Mouse (Mus musculus) hindbrain, embryonic 13.5 days (tissue): ENCODE measurements around the gene N4bp2l2. TPM values are rescaled to one million over a fixed set of nuclear protein-coding genes. Genes with fewer than 3 reads are reported as not detected.

Source experiments
- ATAC-seq: fragments of 200-750 bp; cut with Nextera tagmentation; 2 replicates; pipeline ENCODE4 v1.8.0; 2017; ENCODE audit warnings: moderate TSS enrichment; ENCODE audit not compliant: low FRiP score
- H3K27ac ChIP-seq: fragments of 300-500 bp; sonication (generic); 2 replicates; pipeline ENCODE4 v1.5.1; 2015; ENCODE audit warnings: inconsistent platforms, mild to moderate bottlenecking, moderate library complexity
- H3K27me3 ChIP-seq: fragments of 300-500 bp; sonication (generic); 2 replicates; pipeline ENCODE4 v1.6.1; 2015; ENCODE audit warnings: mild to moderate bottlenecking, inconsistent platforms
- H3K36me3 ChIP-seq: fragments of 300-500 bp; sonication (generic); 2 replicates; pipeline ENCODE4 v1.6.1; 2015; ENCODE audit warnings: mild to moderate bottlenecking, inconsistent platforms
- H3K4me1 ChIP-seq: fragments of 300-500 bp; sonication (generic); replicated peaks from 2 replicates; pipeline ENCODE4 v1.6.1; 2015; ENCODE audit warnings: inconsistent platforms
- H3K4me2 ChIP-seq: fragments of 300-500 bp; sonication (generic); 2 replicates; pipeline ENCODE4 v1.6.1; 2015; ENCODE audit warnings: inconsistent platforms, mild to moderate bottlenecking, moderate library complexity
- H3K4me3 ChIP-seq: fragments of 300-500 bp; sonication (generic); 2 replicates; pipeline ENCODE4 v1.5.1; 2015; ENCODE audit warnings: mild to moderate bottlenecking, inconsistent platforms
- H3K9ac ChIP-seq: fragments of 300-500 bp; sonication (generic); 2 replicates; pipeline ENCODE4 v1.6.1; 2015; ENCODE audit warnings: mild to moderate bottlenecking, inconsistent platforms
- H3K9me3 ChIP-seq: fragments of 300-500 bp; sonication (generic); 2 replicates; pipeline ENCODE4 v1.6.1; 2016; ENCODE audit warnings: inconsistent platforms
- WGBS: fragments of 180-500 bp; shearing (Covaris S2); methylation state at CpG from one replicate; pipeline ENCODE4 v1.1.7; 2015; 5-methylcytosine and 5-hydroxymethylcytosine counted together
- polyA plus RNA-seq: library from polyadenylated mRNA; unstranded; fragments of >200 nt; fragmentation: Nextera tagmentation; extraction: Ambion mirVana; gene quantifications from 2 replicates; pipeline ENCODE4 v1.2.1, GENCODE M21; 2015

Gene N4bp2l2
- polyA plus RNA-seq, 1 experiment from 2014 or later = 35.2 TPM

DNA sequence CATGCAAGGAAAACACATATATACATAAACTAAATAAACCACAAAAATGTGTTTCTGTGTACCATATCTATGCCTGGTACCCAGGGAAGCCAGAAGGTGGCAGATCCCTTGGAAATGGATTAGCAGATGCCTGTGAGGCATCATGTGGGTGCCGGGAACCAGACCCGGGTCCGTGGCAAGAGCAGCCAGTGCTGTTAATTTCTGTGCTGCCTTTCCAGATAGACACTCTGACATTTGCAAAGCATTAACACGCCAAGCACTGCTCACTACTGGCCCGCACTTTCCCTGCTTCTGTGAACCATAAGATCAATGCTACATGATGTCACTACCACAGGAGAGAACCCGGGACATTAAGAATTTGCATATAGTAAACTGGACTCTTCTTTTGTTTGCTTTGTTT is 59.9 kb downstream of the N4bp2l2 start:
- no peaks in the 10 kb centered on the region for H3K27me3 ChIP-seq
- no peak overlapping the region for H3K27ac ChIP-seq
- no peak overlapping the region for H3K9ac ChIP-seq
- no peak overlapping the region for H3K4me3 ChIP-seq
- H3K4me2 ChIP-seq = no peak overlapping the region
- WGBS = 96% methylated on average over 6 of the region's 6 CpGs
- peaks cover 33% of the 10 kb centered on the region for H3K36me3 ChIP-seq
- no peak for ATAC-seq
- H3K9me3 ChIP-seq = no peaks in the 10 kb centered on the region
- peaks cover 11% of the 10 kb centered on the region for H3K4me1 ChIP-seq

GRCm38 (mm10) chr5:150601441-150602230 is 64.3 kb downstream of the N4bp2l2 start:
- H3K9me3 ChIP-seq = no peaks in the 10 kb centered on the region
- H3K4me2 ChIP-seq = no peak overlapping the region
- H3K9ac ChIP-seq = no peak overlapping the region; the same call in 1 of the 2 replicates
- peak overlapping the region; percentile 37; the same call in 1 of the 2 replicates for H3K27ac ChIP-seq
- 63% methylated on average over 14 of the region's 14 CpGs for WGBS
- peaks cover 14% of the 10 kb centered on the region for H3K4me1 ChIP-seq
- ATAC-seq = peak; percentile 73
- peaks cover 19% of the 10 kb centered on the region for H3K36me3 ChIP-seq
- H3K4me3 ChIP-seq = no peak overlapping the region
- peaks cover 11% of the 10 kb centered on the region for H3K27me3 ChIP-seq

GRCm38 (mm10) chr5:150600554-150601440 is 65.2 kb downstream of the N4bp2l2 start:
- H3K9me3 ChIP-seq = no peaks in the 10 kb centered on the region
- H3K4me2 ChIP-seq = no peak overlapping the region
- no peak overlapping the region for H3K4me3 ChIP-seq
- 0 out of 2 replicates have a peak, but pooled peaks have one; percentile 50 for ATAC-seq
- H3K9ac ChIP-seq = no peak overlapping the region; the same call in 1 of the 2 replicates
- H3K27ac ChIP-seq = peak overlapping the region; percentile 37; the same call in 1 of the 2 replicates
- peaks cover 11% of the 10 kb centered on the region for H3K36me3 ChIP-seq
- 79% methylated on average over 20 of the region's 20 CpGs for WGBS
- peaks cover 20% of the 10 kb centered on the region for H3K27me3 ChIP-seq
- peaks cover 14% of the 10 kb centered on the region for H3K4me1 ChIP-seq

GRCm38 (mm10) chr5:150599301-150600294 is 66.4 kb downstream of the N4bp2l2 start:
- peaks cover 31% of the 10 kb centered on the region for H3K27me3 ChIP-seq
- WGBS = 60% methylated on average over 13 of the region's 13 CpGs
- peaks cover 6% of the 10 kb centered on the region; the same call in 1 of the 2 replicates for H3K36me3 ChIP-seq
- no peak for ATAC-seq
- H3K4me1 ChIP-seq = peaks cover 19% of the 10 kb centered on the region
- H3K9ac ChIP-seq = no peak overlapping the region; the same call in 1 of the 2 replicates
- no peaks in the 10 kb centered on the region for H3K9me3 ChIP-seq
- H3K27ac ChIP-seq = no peak overlapping the region
- H3K4me2 ChIP-seq = no peak overlapping the region
- no peak overlapping the region for H3K4me3 ChIP-seq

DNA sequence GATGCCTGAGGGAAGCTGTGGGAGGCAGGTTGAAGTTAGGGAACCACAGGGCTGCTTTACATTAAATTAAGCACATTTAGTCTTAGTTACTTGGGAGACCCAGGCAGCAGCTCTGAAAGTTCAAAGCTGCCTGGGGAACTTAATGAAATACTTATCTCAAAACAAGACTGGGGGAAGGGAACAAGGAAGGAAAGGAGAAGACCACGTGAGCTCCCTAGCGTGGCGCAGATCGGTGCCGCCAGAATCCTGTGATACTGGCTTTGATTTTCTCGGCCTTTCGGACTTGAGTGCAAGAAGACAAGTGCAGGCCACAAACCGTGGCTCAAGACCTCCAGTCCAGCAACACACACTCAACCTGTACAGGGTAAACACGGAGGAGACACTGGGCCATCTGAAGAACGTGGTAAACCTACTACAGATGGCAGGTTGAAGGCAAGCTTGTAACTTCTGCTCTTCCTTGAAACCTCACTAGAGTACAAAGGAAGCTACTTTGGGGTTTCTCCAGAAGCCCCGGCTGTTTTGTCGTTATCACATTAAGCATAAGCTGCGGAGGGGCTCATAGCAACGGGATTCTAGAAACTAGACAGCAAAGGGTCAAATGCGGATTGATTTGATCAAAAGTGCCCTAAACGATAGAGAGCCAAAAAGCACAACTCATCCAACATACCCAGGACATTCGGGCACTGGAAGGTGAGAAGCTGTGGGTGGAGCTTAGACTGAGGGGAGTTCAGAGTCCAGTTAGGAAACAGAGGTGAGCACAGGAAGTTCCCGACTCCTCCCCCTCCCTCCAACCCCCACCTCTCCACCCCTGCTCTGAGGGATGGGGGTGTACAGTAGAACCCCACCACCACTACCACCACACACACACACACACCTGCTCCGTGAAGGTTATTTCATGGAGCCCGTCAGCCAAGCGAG is 67.5 kb downstream of the N4bp2l2 start:
- no peak overlapping the region for H3K27ac ChIP-seq
- H3K4me2 ChIP-seq = no peak overlapping the region
- H3K4me3 ChIP-seq = no peak overlapping the region
- no peaks in the 10 kb centered on the region for H3K9me3 ChIP-seq
- peaks cover 32% of the 10 kb centered on the region for H3K27me3 ChIP-seq
- peaks cover 25% of the 10 kb centered on the region for H3K4me1 ChIP-seq
- WGBS = 74% methylated on average over 21 of the region's 21 CpGs
- ATAC-seq = no peak
- peaks cover 6% of the 10 kb centered on the region; the same call in 1 of the 2 replicates for H3K36me3 ChIP-seq
- H3K9ac ChIP-seq = no peak overlapping the region

- no peak within 1 kb of the TSS for H3K4me3 ChIP-seq
- H3K27ac ChIP-seq = no peak within 1 kb of the TSS
- H3K9me3 ChIP-seq = no peaks in the 10 kb centered on the region
- H3K36me3 ChIP-seq = peaks cover 6% of the 10 kb centered on the region; the same call in 1 of the 2 replicates
- H3K27me3 ChIP-seq = peaks cover 46% of the 10 kb centered on the region
- 88% methylated on average over 7 of the region's 7 CpGs for WGBS
- no peak within 1 kb of the TSS for H3K9ac ChIP-seq
- H3K4me1 ChIP-seq = peaks cover 31% of the 10 kb centered on the region
- no peak for ATAC-seq
- no peak within 1 kb of the TSS for H3K4me2 ChIP-seq
Observed at GRCm38 (mm10) chr5:150597088-150597487, 68.9 kb downstream of the N4bp2l2 start, which contains the start of gene N4bp2l1. Gene N4bp2l1, minus strand, starts transcription at chr5:150597188.

DNA sequence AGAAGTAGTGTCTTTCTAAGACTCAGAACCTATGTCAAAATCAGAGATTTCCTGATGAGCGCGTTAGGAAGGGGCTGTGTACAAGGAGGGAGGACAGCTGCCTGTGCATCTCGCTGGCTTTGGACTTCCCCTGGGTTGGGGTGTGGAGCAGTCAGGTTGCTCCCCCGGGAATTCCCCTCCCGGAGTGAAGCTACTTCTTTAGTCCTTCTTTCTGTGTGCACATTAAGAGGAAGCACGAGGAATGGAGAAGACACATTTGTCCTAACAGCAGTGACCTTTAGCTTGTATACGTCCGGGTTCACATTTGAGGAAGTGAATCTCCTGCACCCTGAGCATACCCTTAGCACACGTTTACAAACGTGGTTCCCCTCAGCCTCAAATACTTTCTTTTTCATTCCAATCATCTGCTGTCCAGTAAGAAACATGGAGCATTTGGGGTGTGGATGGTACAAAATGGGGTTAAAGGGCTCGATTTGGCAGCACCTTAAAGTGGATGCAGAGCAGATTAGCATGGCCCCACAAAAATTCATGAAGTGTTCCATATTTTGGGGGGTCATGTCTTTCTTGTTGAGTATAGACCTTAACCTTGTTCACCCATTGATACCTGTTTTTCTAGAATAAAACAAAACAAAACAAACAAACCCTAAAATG is 70.5 kb downstream of the N4bp2l2 start:
- no peak for ATAC-seq
- Histone ChIP-seq H3K27me3 (peaks cover 49% of the 10 kb centered on the region), H3K4me2 (no peak overlapping the region; the same call in 1 of the 2 replicates), H3K27ac (no peak overlapping the region), H3K36me3 (no peaks in the 10 kb centered on the region), H3K9ac (no peak overlapping the region), H3K4me3 (no peak overlapping the region), H3K4me1 (peaks cover 19% of the 10 kb centered on the region), H3K9me3 (no peaks in the 10 kb centered on the region)
- WGBS = 46% methylated on average over 11 of the region's 11 CpGs

- H3K36me3 ChIP-seq = no peaks in the 10 kb centered on the region
- peak overlapping the region; percentile 84 for H3K9ac ChIP-seq
- H3K27ac ChIP-seq = no peak overlapping the region; the same call in 1 of the 2 replicates
- peak; percentile 76; the same call in 1 of the 2 replicates for ATAC-seq
- H3K4me1 ChIP-seq = peaks cover 19% of the 10 kb centered on the region
- peak overlapping the region; percentile 98 for H3K4me2 ChIP-seq
- peaks cover 49% of the 10 kb centered on the region for H3K27me3 ChIP-seq
- H3K4me3 ChIP-seq = peak overlapping the region; percentile 84
- 8% methylated on average over 17 of the region's 17 CpGs for WGBS
- no peaks in the 10 kb centered on the region for H3K9me3 ChIP-seq
Observed at GRCm38 (mm10) chr5:150594649-150595339, 71.2 kb downstream of the N4bp2l2 start.

DNA sequence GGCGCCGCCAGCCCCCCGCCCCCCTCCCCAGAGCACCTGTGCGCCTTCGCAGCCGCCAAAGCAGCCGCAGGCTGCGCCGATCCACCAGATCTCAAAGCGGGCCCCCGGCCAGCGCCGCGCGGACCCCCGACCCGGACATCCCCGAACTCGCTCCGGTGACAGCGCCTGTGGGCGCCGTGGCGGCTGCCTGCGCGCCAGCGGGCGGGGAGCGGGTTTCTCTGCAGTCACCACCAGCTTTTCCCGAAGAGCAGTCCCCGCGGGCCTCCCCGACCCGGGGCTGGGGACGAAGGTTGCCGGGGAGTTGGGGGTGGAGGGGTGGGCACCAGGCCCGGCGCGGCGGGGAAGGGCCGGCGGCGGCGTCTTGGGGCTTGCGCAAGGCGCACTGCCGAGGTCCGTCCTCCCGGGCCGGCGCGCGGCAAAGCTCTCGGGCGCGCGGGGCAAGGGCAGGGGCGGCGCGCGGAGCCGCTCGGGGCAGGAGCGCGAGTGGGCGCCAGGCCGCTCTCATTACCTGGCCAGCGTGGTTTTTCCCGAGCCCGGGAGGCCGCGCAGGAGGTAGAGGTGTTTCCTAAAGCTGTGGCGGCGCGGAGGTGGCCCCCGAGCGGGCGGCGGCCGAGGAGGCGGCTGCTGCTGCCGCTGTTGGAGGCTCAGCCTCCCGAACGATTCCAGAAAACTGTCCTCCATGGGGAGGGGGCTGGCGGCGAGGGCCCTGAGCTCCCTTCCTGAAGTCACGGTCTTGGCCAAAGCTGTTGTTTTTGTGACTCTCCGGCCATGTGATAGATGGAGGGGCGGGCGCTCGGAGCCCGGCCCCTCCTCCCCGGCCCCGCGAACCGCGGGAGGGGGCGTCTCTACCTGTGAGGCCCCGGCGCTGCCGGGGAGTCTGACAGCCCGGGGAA is 72.0 kb downstream of the N4bp2l2 start:
- peak; percentile 85 for ATAC-seq
- peaks cover 49% of the 10 kb centered on the region for H3K27me3 ChIP-seq
- 1% methylated on average over 89 of the region's 102 CpGs for WGBS
- no peaks in the 10 kb centered on the region for H3K9me3 ChIP-seq
- no peaks in the 10 kb centered on the region for H3K36me3 ChIP-seq
- peaks cover 19% of the 10 kb centered on the region for H3K4me1 ChIP-seq
- peak overlapping the region; percentile 98 for H3K4me2 ChIP-seq
- peak overlapping the region; percentile 84 for H3K9ac ChIP-seq
- H3K27ac ChIP-seq = peak overlapping the region; percentile 23; the same call in 1 of the 2 replicates
- H3K4me3 ChIP-seq = peak overlapping the region; percentile 84
